Mouse (Mus musculus) MEL (cell line): ENCODE results near the gene Bahd1. TPM values are rescaled to one million over a fixed set of nuclear protein-coding genes. Genes with fewer than 3 reads are reported as not detected.

Experiments used
- DNase-seq: peaks from one replicate; pipeline ENCODE4 v3.0.0; 2011; ENCODE audit warnings: low read depth, low spot score
- H3K27ac ChIP-seq: 2 replicates; pipeline ENCODE4 v1.5.1; 2012; ENCODE audit warnings: low read depth, mild to moderate bottlenecking, control low read depth, low read length, moderate library complexity; ENCODE audit not compliant: control insufficient read depth
- H3K27me3 ChIP-seq, 2 experiments: fragments of 150-350 bp in 1 of 2; sonication (generic) in 1 of 2; 2 replicates each; pipeline ENCODE4 v1.6.1; 2012; ENCODE audit warnings: low read length in 2 of 2, mild to moderate bottlenecking in 2 of 2, improper control_type of control experiment in 1 of 2, moderate library complexity in 1 of 2; ENCODE audit not compliant: insufficient read depth in 2 of 2, control insufficient read depth in 1 of 2
- H3K36me3 ChIP-seq, 2 experiments: 2 replicates each; pipeline ENCODE4 v1.6.1; 2012 to 2014; ENCODE audit warnings: low read length in 2 of 2, improper control_type of control experiment in 1 of 2, inconsistent platforms in 1 of 2, mild to moderate bottlenecking in 1 of 2; ENCODE audit not compliant: insufficient read depth in 2 of 2, control insufficient read depth in 1 of 2
- H3K4me1 ChIP-seq, 2 experiments: fragments of 150-350 bp in 1 of 2; sonication (generic) in 1 of 2; 2 replicates each; pipeline ENCODE4 v1.6.1; 2012; ENCODE audit warnings: low read length in 2 of 2, improper control_type of control experiment in 1 of 2, mild to moderate bottlenecking in 1 of 2; ENCODE audit not compliant: insufficient read depth in 2 of 2, control insufficient read depth in 1 of 2
- H3K4me3 ChIP-seq, 2 experiments: fragments of 150-350 bp in 1 of 2; sonication (generic) in 1 of 2; 2 replicates each; pipeline ENCODE4 v1.5.1; 2012; ENCODE audit warnings: low read depth in 2 of 2, low read length in 2 of 2, mild to moderate bottlenecking in 2 of 2, moderate library complexity in 2 of 2, control low read depth in 1 of 2, improper control_type of control experiment in 1 of 2; ENCODE audit not compliant: control insufficient read depth in 1 of 2, insufficient read depth in 1 of 2
- H3K79me2 ChIP-seq: 2 replicates; pipeline ENCODE4 v1.6.1; 2012; ENCODE audit warnings: mild to moderate bottlenecking, low read length, moderate library complexity; ENCODE audit not compliant: control insufficient read depth, poor library complexity, insufficient read depth
- H3K9ac ChIP-seq: 2 replicates; pipeline ENCODE4 v1.6.1; 2012; ENCODE audit warnings: low read depth, mild to moderate bottlenecking, control low read depth, low read length, moderate library complexity; ENCODE audit not compliant: control insufficient read depth, poor library complexity, severe bottlenecking
- H3K9me3 ChIP-seq: fragments of 150-350 bp; sonication (generic); replicated peaks from 2 replicates; pipeline ENCODE4 v1.6.1; 2012; ENCODE audit warnings: mild to moderate bottlenecking, low read length, improper control_type of control experiment, moderate library complexity; ENCODE audit not compliant: insufficient read depth
- CHD1 ChIP-seq: IDR thresholded peaks from 2 replicates; pipeline ENCODE4 v1.6.1; 2012; ENCODE audit warnings: low read depth, mild to moderate bottlenecking, inconsistent platforms, low read length, improper control_type of control experiment
- CHD2 ChIP-seq: IDR thresholded peaks from 2 replicates; pipeline ENCODE4 v1.6.1; 2011; ENCODE audit warnings: low read length, improper control_type of control experiment
- E2F4 ChIP-seq: IDR thresholded peaks from 2 replicates; pipeline ENCODE4 v1.6.1; 2011; ENCODE audit warnings: low read depth, low read length, improper control_type of control experiment, borderline replicate concordance
- ELF1 ChIP-seq: IDR thresholded peaks from 2 replicates; pipeline ENCODE4 v1.6.1; 2014; ENCODE audit warnings: low read depth, mild to moderate bottlenecking, inconsistent platforms, low read length, improper control_type of control experiment, moderate library complexity
- EP300 ChIP-seq, 2 experiments: IDR thresholded peaks; 2 replicates each; pipeline ENCODE4 v1.6.1; 2011; ENCODE audit warnings: improper control_type of control experiment in 2 of 2, low read length in 2 of 2, low read depth in 1 of 2, mild to moderate bottlenecking in 1 of 2
- HCFC1 ChIP-seq: IDR thresholded peaks from 2 replicates; pipeline ENCODE4 v1.6.1; 2012; ENCODE audit warnings: low read depth, mild to moderate bottlenecking, inconsistent platforms, low read length, improper control_type of control experiment, moderate library complexity
- MAFK ChIP-seq: IDR thresholded peaks from 2 replicates; pipeline ENCODE4 v1.6.1; 2011; ENCODE audit warnings: low read depth, mild to moderate bottlenecking, low read length, improper control_type of control experiment, borderline replicate concordance
- MAX ChIP-seq: IDR thresholded peaks from 2 replicates; pipeline ENCODE4 v1.6.1; 2011; ENCODE audit warnings: low read length, improper control_type of control experiment
- MXI1 ChIP-seq: IDR thresholded peaks from 2 replicates; pipeline ENCODE4 v1.6.1; 2011; ENCODE audit warnings: mild to moderate bottlenecking, low read depth, low read length, improper control_type of control experiment
- NELFE ChIP-seq: IDR thresholded peaks from 2 replicates; pipeline ENCODE4 v1.6.1; 2011; ENCODE audit warnings: low read depth, low read length, improper control_type of control experiment
- NRF1 ChIP-seq: IDR thresholded peaks from 2 replicates; pipeline ENCODE4 v1.6.1; 2014; ENCODE audit warnings: low read depth, mild to moderate bottlenecking, inconsistent platforms, low read length, improper control_type of control experiment, moderate library complexity; ENCODE audit not compliant: poor library complexity, insufficient read depth, severe bottlenecking
- RAD21 ChIP-seq: IDR thresholded peaks from 2 replicates; pipeline ENCODE4 v1.6.1; 2011; ENCODE audit warnings: mild to moderate bottlenecking, low read depth, low read length, improper control_type of control experiment
- SIN3A ChIP-seq: IDR thresholded peaks from 2 replicates; pipeline ENCODE4 v1.6.1; 2012; ENCODE audit warnings: low read length, improper control_type of control experiment, inconsistent platforms
- TAL1 ChIP-seq: IDR thresholded peaks from 2 replicates; pipeline ENCODE4 v1.6.1; 2012; ENCODE audit warnings: mild to moderate bottlenecking, inconsistent platforms, low read length, moderate library complexity, mixed read lengths
- UBTF ChIP-seq: IDR thresholded peaks from 2 replicates; pipeline ENCODE4 v1.6.1; 2012; ENCODE audit warnings: low read depth, mild to moderate bottlenecking, inconsistent platforms, low read length, improper control_type of control experiment, moderate library complexity, borderline replicate concordance; ENCODE audit not compliant: insufficient read depth
- USF2 ChIP-seq, 2 experiments: IDR thresholded peaks; 2 replicates each; pipeline ENCODE4 v1.6.1; 2011 to 2012; ENCODE audit warnings: improper control_type of control experiment in 2 of 2, low read length in 2 of 2, borderline replicate concordance in 1 of 2, inconsistent platforms in 1 of 2, low read depth in 1 of 2, mild to moderate bottlenecking in 1 of 2; ENCODE audit not compliant: insufficient read depth in 1 of 2
- ZKSCAN1 ChIP-seq: IDR thresholded peaks from 2 replicates; pipeline ENCODE4 v1.6.1; 2012; ENCODE audit warnings: low read depth, mild to moderate bottlenecking, inconsistent platforms, low read length, improper control_type of control experiment, moderate library complexity
- polyA plus RNA-seq, 2 experiments: library from polyadenylated mRNA; stranded (reverse) in 1 of 2; unstranded in 1 of 2; fragments of >175 nt in 1 of 2; fragments of >200 nt in 1 of 2; gene quantifications; 2 replicates each; pipeline versions ENCODE4 v1.2.1 to v1.2.4; 2012; ENCODE audit warnings: low replicate concordance in 2 of 2, low read depth in 1 of 2; ENCODE audit not compliant: insufficient read length in 2 of 2, insufficient read depth in 1 of 2, missing spikeins in 1 of 2
- total RNA-seq: library from RNA; depleted of rRNA; stranded (reverse); fragments of 300-350 nt; gene quantifications from 2 replicates; pipeline ENCODE4 v1.2.3, GENCODE M21; 2012

Bahd1 gene
- total and polyA plus RNA-seq, 3 experiments = 8.0 to 24.7 TPM; not detected in 1

GRCm38 (mm10) chr2:118876453-118876852 lies 23.7 kb upstream of the Bahd1 start:
- Histone ChIP-seq H3K27ac (no peak overlapping the region), H3K4me3 (no peak overlapping the region), H3K9me3 (no peaks in the 10 kb centered on the region)
- TF ChIP-seq ELF1 = no peak
- TF ChIP-seq NELFE = no peak
- TF ChIP-seq EP300 (IDR thresholded peaks at IDR 0.05; ENCODE audit: low read depth in 1 of 2, low read length in 2 of 2) = no peak
- no peak for TF ChIP-seq ZKSCAN1
- TF ChIP-seq SIN3A = no peak
- TF ChIP-seq, all 39 proteins: peak for 0
- no peaks in the 10 kb centered on the region for H3K4me1 ChIP-seq
- DNase-seq = no peak
- H3K36me3 ChIP-seq = no peaks in the 10 kb centered on the region
- H3K9ac ChIP-seq = no peak overlapping the region
- H3K79me2 ChIP-seq = no peaks in the 10 kb centered on the region
- no peaks in the 10 kb centered on the region for H3K27me3 ChIP-seq

GRCm38 (mm10) chr2:118881019-118881418 lies 19.2 kb upstream of the Bahd1 start:
- Histone ChIP-seq H3K27ac (no peak overlapping the region), H3K27me3 (no peaks in the 10 kb centered on the region), H3K4me3 (no peak overlapping the region), H3K4me1 (no peaks in the 10 kb centered on the region; a peak in 1 of 4 replicates), H3K36me3 (no peaks in the 10 kb centered on the region; a peak in 1 of 4 replicates), H3K79me2 (no peaks in the 10 kb centered on the region), H3K9me3 (no peaks in the 10 kb centered on the region), H3K9ac (no peak overlapping the region)
- DNase-seq = no peak
- TF ChIP-seq MAFK (no peak), CHD2 (no peak), MAX (no peak), UBTF (no peak), NRF1 (no peak), USF2 (IDR thresholded peaks at IDR 0.05; ENCODE audit: borderline replicate concordance in 1 of 2, insufficient read depth in 1 of 2, low read depth in 1 of 2, low read length in 2 of 2) (no peak), RAD21 (no peak)

- H3K9me3 ChIP-seq = no peaks in the 10 kb centered on the region
- no peak for DNase-seq
- TF ChIP-seq HCFC1 = no peak
- TF ChIP-seq MAFK = no peak
- no peak for TF ChIP-seq MXI1
- no peak for TF ChIP-seq TAL1
- no peak for TF ChIP-seq NRF1
- TF ChIP-seq CHD1 = no peak
- no peak for TF ChIP-seq E2F4
- TF ChIP-seq, all 39 proteins: peak for 0
- no peaks in the 10 kb centered on the region; a peak in 1 of 4 replicates for H3K36me3 ChIP-seq
- H3K27ac ChIP-seq = no peak overlapping the region
- no peaks in the 10 kb centered on the region for H3K79me2 ChIP-seq
- H3K4me3 ChIP-seq = no peak overlapping the region
- no peaks in the 10 kb centered on the region for H3K27me3 ChIP-seq
- no peak overlapping the region for H3K9ac ChIP-seq
- H3K4me1 ChIP-seq = no peaks in the 10 kb centered on the region; a peak in 1 of 4 replicates
Measured at GRCm38 (mm10) chr2:118881956-118882355, 18.2 kb upstream of the Bahd1 start.
